Mouse (Mus musculus): Measurements from ENCODE around the gene Fam92b.

Gene Fam92b

DNA sequence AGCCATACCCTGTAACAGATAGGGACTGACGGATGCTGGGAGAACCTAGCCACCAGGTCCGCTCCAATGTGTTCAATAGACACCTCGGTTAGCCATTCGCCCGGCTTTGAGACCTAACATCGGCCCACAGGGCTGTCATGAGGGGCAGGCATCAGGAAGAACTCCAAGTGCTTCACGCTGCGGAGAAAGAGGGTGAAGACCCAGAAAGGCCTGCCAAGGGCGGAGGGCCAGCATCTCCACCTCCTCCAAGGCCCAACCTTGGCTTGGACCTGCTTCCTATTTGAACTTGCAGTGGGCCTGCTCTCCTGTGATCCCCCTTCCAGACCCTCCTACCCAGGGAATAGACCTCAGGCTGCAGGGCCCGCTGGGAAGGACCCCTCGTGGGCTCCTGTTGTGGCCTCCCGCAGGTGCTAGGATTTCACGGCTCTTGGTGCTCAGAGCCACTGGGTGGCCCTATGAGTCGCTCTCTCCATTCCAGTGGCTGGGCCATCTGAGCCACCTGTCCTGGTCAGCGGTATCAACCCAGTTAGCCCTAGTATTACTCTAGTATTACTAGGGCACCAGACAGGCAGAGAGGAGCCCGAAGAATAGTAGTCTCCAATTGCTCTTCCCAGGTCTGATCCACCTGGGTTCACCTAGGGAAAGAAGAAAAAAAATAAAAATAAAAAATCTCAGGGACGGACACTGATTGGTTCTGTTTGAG, 13.0 kb upstream of the Fam92b start:
- no peak for DNase-seq (ENCODE audit: low spot score)

DNA sequence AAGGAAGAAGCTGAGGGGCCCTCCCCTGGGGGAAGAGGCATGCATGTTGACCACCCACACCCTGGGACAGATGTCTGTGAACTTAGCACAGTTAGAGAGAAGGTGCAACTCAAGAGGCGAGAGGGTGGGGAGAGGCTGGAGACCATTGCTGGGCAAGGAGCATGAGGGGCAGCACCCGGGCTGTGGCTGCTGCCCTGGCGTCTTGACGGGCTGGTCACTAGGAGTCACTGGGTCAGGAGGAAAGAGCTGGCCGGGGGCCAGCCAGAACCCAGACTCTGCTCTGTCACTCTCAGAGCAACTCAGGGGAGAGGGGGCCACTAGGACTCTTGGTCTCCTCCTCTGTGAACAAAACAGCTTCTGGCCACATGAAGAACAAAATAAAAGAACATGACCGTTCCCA, 12.2 kb upstream of the Fam92b start:
- DNase-seq (ENCODE audit: low spot score) = no peak

DNA sequence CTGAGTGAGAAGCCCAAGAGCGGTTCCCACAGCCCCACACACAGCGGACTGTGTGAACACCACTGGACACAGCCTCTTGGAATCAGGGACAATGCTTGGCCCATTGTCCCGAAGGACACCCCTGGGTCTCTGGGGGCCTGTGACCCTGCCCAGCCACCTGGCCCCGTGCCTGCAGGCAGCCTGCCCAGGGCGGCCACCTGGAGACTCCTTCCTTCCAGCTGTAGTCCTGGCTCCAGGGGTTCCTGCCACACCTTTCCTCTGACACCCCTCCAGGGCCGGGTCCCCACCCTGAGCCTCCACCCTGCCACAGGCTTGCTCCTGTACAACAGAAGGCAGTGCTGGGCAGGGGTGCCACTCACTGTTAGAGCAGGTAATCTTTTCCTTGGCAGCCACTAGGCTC, 11.2 kb upstream of the Fam92b start:
- no peak for DNase-seq (ENCODE audit: low spot score)

DNA sequence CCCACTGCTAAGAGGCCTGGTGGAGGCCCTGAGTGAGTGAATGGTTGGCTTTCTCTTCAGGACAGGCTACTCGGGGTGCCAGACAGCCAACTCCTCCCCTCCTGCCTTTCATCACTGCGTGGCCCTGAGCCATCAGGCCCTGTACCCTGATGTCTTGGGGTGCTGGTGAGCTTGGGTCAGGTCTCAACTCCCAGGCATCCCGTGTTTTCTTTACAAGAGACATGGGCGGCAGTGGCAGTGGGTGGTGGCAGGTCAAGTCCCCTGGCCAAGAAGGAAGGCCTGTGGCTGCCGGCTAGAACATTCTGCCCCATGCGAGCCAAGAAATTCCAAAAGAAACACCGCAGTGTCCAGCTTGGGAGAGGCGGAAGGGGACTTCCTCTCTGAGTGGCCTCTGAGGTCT, 9.2 kb upstream of the Fam92b start:
- DNase-seq (ENCODE audit: low spot score) = no peak

DNA sequence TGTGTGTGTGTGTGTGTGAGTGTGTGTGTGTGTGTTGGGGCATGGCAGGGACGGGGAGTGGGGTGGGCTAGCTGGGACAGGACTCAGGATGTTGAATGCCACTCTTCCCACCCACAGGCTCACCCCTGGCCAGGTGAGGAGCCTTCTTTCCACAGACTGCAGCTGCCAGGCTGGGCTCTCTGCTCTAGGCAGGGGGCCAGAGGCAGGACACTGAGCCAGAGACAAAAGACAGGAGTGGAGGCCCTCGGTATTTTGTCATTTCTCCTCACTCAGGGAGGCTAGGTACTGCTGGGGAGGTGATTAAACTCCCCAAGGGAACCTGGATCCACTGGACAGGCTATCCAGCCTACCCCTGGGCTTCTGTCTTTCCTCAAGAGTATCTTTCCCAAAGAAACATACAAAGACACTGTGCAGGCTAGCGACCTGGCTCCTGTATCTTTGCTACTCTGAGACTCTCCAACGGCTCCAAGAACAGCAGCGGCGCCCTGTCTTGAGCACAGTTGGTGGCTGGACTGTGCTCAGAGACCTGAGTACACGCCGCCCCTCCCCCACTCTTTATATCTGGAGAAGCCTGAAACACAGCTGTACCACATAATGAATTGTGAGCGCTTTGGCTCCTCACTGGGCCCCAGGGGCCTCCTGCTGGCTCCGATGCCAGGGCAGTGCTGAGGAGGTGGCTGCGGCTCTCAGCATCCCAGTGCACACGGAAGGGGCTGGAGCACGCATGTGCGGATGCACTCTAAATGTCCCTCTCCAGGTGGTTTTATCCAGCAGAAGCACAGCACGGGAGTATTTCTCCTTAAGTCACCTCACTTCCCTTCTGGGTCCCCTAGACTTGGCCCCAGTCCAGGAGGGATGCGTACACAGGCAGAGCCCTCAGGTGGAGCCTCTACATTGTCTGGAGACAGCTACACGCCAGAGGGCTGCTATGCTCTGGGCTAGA, 7.9 kb upstream of the Fam92b start:
- no peak for DNase-seq (ENCODE audit: low spot score)

DNA sequence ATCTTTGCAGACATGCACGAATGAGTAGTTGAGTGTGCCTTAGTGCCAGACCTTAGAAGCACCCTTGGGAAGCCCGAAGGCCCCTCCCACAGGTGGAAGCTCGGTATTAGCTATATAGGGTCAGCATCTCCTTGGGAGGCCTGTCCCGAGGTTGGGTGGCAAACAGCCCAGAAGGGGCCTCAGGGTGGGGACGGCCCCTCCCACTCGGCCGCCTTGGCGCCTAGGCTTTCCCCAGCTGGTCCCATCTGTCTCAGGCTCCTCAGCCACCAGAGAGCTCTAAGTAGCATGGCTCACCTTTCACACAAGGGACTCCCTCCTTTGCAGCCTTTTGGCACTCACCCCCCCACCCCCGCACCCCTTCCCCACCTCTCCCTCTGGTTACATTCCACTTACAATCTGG, 7.1 kb upstream of the Fam92b start:
- no peak for DNase-seq (ENCODE audit: low spot score)

DNA sequence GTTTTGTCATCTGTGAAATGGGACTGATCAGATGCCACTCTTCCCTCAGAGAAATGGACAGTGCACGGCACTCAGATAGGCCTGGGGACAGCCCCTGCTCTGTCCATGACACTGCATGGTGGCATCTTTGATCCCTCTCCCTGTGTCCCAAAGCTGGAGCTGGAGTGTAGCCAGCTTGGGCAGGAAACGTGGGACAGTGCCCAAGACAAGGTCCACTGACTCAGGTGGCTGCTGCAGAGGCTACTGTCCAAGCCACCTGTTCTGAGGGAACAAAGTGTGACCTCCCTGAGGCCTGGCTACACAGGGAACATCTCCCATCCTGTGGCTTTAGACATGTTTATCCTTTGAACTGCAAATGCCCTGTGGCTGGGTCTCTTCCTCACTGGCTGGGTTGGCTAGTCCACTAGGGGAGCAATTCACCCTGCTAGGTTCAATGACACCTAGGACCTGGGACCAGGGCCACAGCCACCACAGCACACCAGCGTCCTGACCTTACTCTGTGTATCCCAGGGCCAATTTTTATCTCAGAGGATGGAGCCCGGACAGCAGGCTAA, 4.7 kb upstream of the Fam92b start:
- DNase-seq (ENCODE audit: low spot score) = no peak

DNA sequence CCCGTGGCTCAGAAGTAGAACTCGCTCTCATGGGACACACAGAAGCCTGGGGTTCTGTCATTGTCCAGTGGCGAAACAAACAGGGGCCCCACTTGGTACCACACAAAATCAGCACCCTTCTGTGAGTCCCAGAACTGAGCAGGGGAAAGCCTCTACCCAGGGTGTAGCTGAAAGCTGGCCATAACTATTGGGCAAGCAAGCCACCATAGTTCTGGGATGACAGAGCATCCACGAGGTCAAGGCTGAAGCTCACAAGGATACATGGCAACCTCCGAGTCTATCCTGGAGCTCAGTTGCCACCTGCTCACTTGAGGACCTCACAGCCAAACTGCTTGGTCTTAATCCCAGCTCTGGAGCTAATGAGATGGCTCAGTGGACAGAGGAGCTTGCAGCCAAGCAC, 4.0 kb upstream of the Fam92b start:
- no peak for DNase-seq (ENCODE audit: low spot score)

DNA sequence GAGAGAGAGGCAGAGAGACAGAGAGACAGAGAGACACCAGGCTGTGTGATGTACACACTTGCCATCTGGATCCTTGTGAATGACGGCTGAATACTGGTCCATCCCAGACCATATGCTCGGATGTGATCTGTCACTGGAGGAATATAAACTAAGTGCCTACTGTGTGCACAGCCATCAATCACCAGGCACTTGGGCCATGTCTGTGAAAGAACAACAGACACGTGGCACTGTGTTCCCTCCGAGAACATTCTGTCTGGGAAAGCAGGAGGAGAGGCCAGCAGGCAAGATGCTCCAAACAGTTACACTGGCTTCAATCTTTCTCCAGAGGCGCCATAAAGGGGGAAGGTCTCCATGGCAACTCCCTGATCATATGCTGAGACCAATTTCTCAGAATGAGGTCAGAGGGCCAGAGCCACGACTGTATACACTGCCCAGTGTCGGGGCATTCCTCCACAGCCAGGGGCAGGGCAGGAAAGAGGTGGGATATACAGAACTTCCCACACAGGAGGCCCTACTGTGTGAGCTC, 3.2 kb upstream of the Fam92b start:
- DNase-seq (ENCODE audit: low spot score) = no peak

DNA sequence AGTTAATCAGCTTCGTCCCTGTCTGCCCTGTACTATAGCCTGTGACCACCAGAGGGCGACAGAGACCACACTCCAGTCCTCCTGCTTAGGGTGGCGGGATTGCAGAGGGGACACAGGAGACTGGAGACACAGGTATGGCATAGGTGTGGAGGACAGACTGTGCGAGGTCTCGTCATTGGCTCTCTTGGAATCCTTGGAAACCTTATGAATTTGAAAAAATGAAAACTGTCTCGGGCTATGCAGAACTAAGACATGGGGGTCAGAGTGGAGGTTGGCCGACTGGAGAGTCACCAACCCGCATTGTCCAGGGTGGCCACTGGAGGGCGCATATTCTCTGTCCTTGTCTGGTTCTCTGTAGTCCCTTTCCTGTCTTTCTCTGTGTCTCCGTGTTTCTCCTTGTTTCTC, 1.8 kb upstream of the Fam92b start:
- DNase-seq (ENCODE audit: low spot score) = peak; percentile 83

DNA sequence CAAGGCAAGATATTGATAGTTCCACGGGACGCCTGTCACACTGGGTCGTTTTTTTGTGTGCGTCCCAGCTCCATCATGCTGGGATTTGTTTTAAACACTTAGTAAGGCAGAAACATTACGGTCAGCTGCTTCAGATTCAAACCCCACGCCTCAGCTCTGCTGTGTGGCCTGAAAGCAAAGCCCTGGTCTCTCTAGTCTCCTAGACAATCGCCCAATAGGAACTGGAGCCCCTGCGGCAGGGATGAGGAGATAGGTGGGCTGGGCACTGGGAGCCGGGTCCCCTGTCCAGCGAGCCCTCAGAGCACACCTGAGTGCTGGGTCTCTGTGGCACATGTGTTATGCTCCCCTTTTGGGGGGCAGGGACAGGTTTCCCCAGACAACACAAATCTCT, 853 bp upstream of the Fam92b start:
- DNase-seq (ENCODE audit: low spot score) = no peak

DNA sequence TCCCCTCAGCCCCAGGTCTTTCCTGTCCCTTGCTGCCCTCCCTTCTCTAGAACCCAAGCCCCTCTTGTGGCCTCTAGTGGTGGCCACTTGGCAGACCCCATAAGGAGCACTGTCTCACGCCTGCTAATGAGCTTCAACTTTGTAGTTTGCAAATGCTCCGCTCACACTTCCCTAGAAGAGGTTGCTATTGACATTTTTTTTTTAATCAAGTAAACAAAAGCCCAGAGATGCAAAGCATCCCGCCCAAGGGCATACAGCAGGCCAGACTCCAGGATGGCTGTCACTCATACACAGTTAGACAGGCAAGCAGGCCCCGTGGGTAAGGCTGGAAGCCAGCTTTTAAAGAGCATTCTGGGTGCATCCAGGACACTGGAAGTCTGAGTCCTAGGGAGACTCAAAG, 661 bp downstream of the Fam92b start:
- no peak for DNase-seq (ENCODE audit: low spot score)

DNA sequence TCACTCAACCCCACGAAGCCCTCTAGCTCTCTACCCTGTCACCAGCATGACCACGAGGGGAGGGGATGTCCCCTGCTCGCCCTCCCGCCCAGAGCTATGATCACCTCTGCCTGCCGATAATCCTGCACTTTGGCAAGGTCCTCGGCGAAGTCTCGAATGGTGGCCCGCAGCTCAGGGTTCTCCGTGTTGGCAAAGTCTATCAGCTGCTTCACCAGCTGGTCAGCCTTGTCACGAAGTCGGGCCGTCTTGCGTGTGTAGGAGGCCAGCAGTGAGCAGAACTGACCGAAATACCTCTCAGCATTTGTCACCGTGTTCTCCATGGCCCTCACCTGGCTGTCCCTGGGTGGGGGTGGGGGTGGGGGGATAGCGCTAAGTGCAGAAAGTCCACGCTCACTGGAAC, 2.7 kb downstream of the Fam92b start:
- no peak for DNase-seq (ENCODE audit: low spot score)

DNA sequence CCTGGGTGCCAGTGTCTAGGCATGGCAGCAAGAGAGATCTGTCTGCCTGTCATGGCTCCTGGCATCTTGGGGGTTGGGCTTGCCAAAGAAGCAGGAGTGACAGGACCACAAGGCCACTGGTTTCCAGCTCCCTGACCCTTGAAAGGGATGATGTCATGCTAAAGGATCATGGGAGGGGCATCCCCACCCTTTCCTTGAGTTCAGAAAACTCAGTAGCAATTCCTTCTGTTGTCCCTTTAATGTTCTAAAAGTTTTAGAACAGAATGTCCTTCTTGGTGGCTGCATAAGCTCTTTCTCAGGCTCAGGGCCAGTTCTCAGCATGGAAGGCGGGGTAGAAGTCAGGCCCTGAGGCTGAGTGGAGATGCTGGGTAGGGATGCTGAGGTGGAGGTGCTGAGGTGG, 4.1 kb downstream of the Fam92b start:
- no peak for DNase-seq (ENCODE audit: low spot score)

DNA sequence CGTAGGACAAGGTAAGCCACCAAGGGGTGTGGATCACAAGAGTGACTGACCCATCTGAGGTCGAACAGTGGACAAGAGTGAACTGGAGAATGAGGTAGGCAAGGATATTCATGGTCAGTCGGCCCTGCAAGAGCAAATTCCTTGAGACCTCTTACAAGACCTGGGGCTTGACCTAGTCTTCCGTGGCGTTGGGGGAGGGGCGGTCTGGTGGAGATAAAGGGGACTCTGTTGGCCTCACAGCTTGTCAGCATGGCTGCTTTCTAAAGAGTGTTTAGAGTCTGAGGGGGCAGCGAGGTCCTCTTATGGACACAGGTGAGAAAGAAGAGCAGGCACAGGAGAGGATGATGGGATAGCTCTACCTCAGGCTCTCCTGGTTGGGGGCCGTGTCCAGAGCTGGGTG, 8.1 kb downstream of the Fam92b start:
- DNase-seq (ENCODE audit: low spot score) = no peak

DNA sequence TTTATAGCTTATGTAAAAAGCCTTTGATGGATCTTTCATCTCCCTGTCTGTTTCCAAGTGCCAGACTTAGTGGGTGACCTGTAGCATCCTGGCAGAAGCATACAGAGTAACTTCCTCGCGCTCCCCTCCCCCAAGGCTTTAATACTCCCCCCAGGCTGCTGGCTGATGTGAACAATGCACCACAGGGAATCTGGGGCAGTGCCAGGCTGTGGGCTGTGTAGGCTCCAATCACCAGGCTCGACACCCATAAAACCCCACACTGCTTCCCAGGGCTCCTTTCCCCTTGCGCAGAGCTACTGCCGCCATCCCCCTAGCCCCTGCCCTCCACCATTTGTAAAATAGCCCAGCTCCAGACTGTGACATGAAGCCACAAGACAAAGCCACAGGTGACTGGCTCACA, 9.4 kb downstream of the Fam92b start:
- peak; percentile 49 for DNase-seq (ENCODE audit: low spot score)

DNA sequence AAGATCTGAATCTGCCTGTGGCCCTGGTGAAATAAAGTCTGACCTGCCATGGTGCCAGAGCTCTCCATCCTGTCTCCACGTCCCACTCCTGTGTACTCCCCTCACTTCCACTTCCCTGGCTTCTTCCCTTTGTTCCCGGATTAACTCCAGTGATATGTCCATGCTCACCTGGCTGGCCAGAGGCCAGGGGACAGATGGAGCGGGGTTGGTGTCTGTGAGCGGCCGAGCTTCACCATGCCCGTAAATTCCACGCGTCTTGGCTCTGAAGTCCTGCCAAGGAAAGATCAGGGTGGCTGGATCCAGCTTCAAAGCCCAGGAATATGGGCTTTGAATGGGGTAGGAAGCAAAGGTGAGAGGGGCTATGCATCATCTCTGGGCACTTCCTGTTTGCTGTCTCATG, 10.1 kb downstream of the Fam92b start:
- DNase-seq (ENCODE audit: low spot score) = no peak

DNA sequence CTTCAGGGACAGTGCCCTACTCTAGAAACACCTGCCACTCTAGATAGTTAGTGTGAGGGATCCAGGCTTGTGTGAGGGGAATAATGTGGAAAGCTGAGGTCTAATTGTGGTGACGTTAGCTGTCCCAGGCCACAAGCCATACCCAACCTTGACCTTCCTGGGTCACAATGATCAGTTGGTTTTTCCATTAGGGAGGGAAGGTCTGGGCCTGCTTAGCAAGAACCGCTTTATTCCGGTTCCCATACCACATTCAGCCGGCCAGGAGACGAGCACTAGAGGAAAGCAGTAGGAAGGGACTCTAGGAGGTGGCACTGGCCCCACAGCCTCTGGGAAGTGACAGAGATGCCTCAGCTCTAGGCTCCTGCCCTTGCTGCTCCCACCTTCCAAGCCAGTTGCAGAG, 13.2 kb downstream of the Fam92b start:
- DNase-seq (ENCODE audit: low spot score) = no peak

DNA sequence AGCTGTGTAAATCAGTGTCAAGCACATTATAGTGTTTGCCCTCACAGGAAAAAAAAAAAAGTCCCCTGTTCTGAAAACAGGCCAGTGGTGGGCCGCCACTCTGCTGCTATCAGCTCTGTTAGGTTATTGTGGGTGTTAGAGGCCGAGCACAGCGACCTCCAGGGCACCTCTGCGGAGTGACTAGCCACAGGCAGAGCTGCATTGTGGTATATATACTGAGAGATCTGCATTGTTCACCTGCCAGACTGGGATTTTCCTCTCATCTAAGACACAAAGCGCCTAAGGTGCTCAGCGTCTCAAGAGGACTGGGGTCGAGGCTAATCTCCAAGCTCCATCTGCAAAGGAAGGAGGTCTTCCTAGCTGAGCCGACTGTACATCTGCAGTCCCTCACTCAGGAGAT, 13.9 kb downstream of the Fam92b start:
- no peak for DNase-seq (ENCODE audit: low spot score)

DNA sequence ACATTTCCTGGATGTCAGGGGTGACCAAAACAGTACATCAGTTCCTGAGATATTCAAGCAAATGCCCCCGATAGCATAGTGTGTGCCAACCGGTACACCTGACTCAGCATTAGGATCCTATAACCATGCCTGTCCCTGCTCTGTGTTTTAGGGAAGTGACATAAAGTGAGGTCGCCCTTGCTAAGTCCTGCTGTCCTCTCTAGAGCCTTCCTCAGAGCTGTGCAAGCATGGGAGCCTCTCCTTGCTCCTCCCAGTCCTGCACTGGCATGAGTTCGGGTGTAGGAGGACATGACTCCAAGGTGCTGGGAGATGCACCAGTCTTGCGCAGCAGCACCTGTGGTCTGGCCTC, 14.9 kb downstream of the Fam92b start:
- DNase-seq (ENCODE audit: low spot score) = no peak

DNA sequence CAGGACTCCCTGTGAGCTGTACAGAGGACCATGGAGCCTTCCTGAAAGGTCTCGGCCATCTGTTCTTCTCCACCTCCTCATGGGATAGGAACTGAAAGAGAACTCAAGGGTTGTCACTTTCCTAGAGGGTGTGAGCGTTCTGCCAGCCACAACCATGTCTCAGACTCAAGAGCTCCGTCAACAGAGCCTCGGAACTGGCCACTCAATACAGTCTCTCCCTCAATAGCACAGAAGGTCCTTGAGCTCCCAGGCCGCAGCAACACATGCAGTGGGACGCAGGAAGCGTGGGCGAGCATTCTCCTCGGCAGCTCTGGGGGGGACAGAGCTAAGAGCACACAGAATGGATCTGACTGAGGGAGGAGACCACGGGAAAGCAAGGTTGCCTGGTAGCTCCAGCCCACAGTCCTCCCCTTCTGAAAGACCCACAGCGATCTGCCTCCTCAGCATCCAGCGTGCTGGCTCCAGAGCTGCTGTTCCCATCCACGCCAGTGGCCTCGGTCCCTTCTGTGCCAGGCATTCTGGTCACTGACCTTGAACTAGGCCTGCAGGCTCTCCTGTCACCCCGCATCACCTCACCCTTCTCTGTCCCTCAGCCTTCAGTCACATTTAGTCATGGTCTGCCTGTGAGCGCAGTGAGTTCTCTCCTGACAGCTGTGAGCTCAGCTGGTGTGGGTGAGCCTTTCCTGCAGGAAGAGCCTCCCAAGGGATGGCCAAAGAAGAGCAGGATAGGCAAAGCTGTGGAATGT, 15.4 kb downstream of the Fam92b start:
- DNase-seq (ENCODE audit: low spot score) = no peak

DNA sequence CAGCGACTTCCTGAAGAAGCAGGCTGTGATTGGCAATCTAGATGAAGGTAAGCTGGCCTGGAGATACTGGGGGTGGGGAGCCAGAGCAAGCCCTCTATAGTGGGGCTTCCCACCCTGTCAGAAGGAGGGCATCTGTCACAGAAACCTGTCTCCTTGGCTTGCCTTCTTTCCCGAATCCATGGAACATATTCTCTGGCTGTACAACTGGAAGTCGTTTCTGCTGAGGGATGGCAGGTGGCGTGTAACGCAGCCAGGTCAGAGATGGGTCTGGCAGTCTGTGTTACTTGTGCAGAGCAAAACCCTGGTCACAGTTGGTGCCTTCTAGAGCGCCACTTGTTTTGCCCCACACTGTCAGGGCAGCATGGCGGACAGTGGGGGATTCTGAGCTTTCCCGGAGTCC, 16.9 kb downstream of the Fam92b start:
- no peak for DNase-seq (ENCODE audit: low spot score)

Measured in left cerebral cortex, adult 11 months (tissue).